Mouse (Mus musculus) bone marrow macrophage, adult 2 months (primary cell): ENCODE measurements around the gene Elmsan1.

ENCODE experiments used
- CTCF ChIP-seq: IDR thresholded peaks from 2 replicates; pipeline ENCODE4 v1.5.1; 2012; ENCODE audit warnings: low read depth, mild to moderate bottlenecking, low read length, moderate library complexity
- POLR2A ChIP-seq: IDR thresholded peaks from 2 replicates; pipeline ENCODE4 v1.6.1; 2012; ENCODE audit warnings: mild to moderate bottlenecking, low read depth, low read length, borderline replicate concordance

DNA sequence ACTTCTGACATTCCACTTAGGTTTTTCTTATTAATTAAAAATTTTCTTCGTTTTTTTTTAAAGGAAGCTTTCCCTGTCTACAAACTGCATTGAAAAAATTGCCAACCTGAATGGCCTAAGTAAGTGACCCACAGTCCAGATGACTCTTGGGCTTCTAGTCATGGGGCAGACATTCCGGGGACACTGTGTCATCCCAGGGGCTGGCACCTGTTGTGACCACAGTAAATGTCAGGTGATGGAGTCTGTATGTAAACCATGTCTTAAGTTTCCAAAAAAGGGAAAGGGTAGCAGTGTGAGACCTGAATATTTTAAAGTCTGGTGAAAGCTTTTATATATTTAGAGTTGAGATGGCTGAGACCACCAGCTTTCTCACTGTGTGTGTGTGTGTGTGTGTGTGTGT, 91.8 kb downstream of the Elmsan1 start:
- TF ChIP-seq CTCF (no peak), POLR2A (no peak)
